Mouse (Mus musculus) limb, embryonic 14.5 days (tissue): ENCODE results near the gene D230025D16Rik. TPM values are rescaled to one million over a fixed set of nuclear protein-coding genes. Genes with fewer than 3 reads are reported as not detected.
A peak's percentile ranks its signal among the peaks of the same experiment; 100 is the strongest.

Experiments used
- ATAC-seq: fragments of 200-750 bp; cut with Nextera tagmentation; 2 replicates; pipeline ENCODE4 v1.8.0; 2017; ENCODE audit warnings: low read depth, moderate number of reproducible peaks, moderate TSS enrichment; ENCODE audit not compliant: low FRiP score
- DNase-seq: peaks from one replicate; pipeline ENCODE4 v3.0.0-alpha.2; 2015; ENCODE audit warnings: low spot score
- H3K27ac ChIP-seq: fragments of 300-500 bp; sonication (generic); replicated peaks from 2 replicates; pipeline ENCODE4 v1.5.1; 2014; ENCODE audit warnings: low read depth, mild to moderate bottlenecking, low read length, moderate library complexity, mixed read lengths
- H3K27me3 ChIP-seq: fragments of 300-500 bp; sonication (generic); 2 replicates; pipeline ENCODE4 v1.6.1; 2014; ENCODE audit warnings: low read length, mixed read lengths; ENCODE audit not compliant: control insufficient read depth, insufficient read depth
- H3K36me3 ChIP-seq: fragments of 300-500 bp; sonication (generic); 2 replicates; pipeline ENCODE4 v1.6.1; 2014; ENCODE audit warnings: mild to moderate bottlenecking, low read length, moderate library complexity, mixed read lengths; ENCODE audit not compliant: control insufficient read depth, insufficient read depth
- H3K4me1 ChIP-seq: fragments of 300-500 bp; sonication (generic); 2 replicates; pipeline ENCODE4 v1.6.1; 2014; ENCODE audit warnings: antibody characterized with exemption, low read length, mixed read lengths; ENCODE audit not compliant: control insufficient read depth, insufficient read depth
- H3K4me2 ChIP-seq: fragments of 300-500 bp; sonication (generic); replicated peaks from 2 replicates; pipeline ENCODE4 v1.6.1; 2014; ENCODE audit warnings: low read depth, mild to moderate bottlenecking, low read length, moderate library complexity; ENCODE audit not compliant: severe bottlenecking
- H3K4me3 ChIP-seq: fragments of 300-500 bp; sonication (generic); replicated peaks from 2 replicates; pipeline ENCODE4 v1.5.1; 2014; ENCODE audit warnings: low read length
- H3K9ac ChIP-seq: fragments of 300-500 bp; sonication (generic); 2 replicates; pipeline ENCODE4 v1.6.1; 2014; ENCODE audit warnings: mild to moderate bottlenecking, low read depth, low read length, moderate library complexity; ENCODE audit not compliant: severe bottlenecking
- H3K9me3 ChIP-seq: fragments of 300-500 bp; sonication (generic); 2 replicates; pipeline ENCODE4 v1.6.1; 2016; ENCODE audit warnings: low read length; ENCODE audit not compliant: control insufficient read depth
- POLR2A ChIP-seq: fragments of 200-500 bp; IDR thresholded peaks from 2 replicates; pipeline ENCODE4 v1.8.0; 2012; ENCODE audit warnings: inconsistent platforms, mild to moderate bottlenecking, moderate library complexity, borderline replicate concordance; ENCODE audit not compliant: insufficient read depth, insufficient read length; ENCODE audit errors: extremely low read depth
- WGBS: fragments of 180-500 bp; shearing (Covaris S2); extraction: QIAGEN DNeasy Blood & Tissue Kit; methylation state at CpG from one replicate; pipeline ENCODE4 v1.1.7; 2014; 5-methylcytosine and 5-hydroxymethylcytosine counted together
- polyA plus RNA-seq, 2 experiments: library from polyadenylated mRNA; depleted of rRNA in 1 of 2; stranded (reverse) in 1 of 2; unstranded in 1 of 2; fragments of >200 nt; fragmentation: Nextera tagmentation in 1 of 2; extraction: Ambion mirVana in 1 of 2; gene quantifications; 2 replicates each; pipeline versions ENCODE4 v1.2.1 to v1.2.3; 2012 to 2014

Gene D230025D16Rik
- polyA plus RNA-seq, 2 experiments: 27.3 to 30.1 TPM

- peak within 1 kb of the TSS; percentile 65 for H3K4me3 ChIP-seq
- no peaks in the 10 kb centered on the region for H3K9me3 ChIP-seq
- H3K4me1 ChIP-seq: peaks cover 24% of the 10 kb centered on the region
- TF ChIP-seq POLR2A: no peak
- peak within 1 kb of the TSS; percentile 83 for H3K9ac ChIP-seq
- H3K27ac ChIP-seq: peak within 1 kb of the TSS; percentile 91
- under 1% methylated on average over 14 of the region's 14 CpGs for WGBS
- peak within 1 kb of the TSS; percentile 83 for H3K4me2 ChIP-seq
- peaks cover 37% of the 10 kb centered on the region for H3K36me3 ChIP-seq
- ATAC-seq (peak; percentile 78), DNase-seq (peak; percentile 84)
- peaks cover 29% of the 10 kb centered on the region for H3K27me3 ChIP-seq
Measured at GRCm38 (mm10) chr8:105254966-105255350, 30.0 kb downstream of the D230025D16Rik start, which contains the start of gene B3gnt9. Gene B3gnt9 (minus strand): TSS chr8:105255153.

GRCm38 (mm10) chr8:105257318-105258114 is 32.6 kb downstream of the D230025D16Rik start:
- ATAC-seq: no peak

GRCm38 (mm10) chr8:105258911-105259720 is 34.2 kb downstream of the D230025D16Rik start:
- no peak for ATAC-seq
- DNase-seq: no peak
- peak overlapping the region; percentile 72 for H3K4me2 ChIP-seq
- WGBS: 3% methylated on average over 55 of the region's 55 CpGs
- H3K27me3 ChIP-seq: peaks cover 55% of the 10 kb centered on the region
- H3K27ac ChIP-seq: no peak overlapping the region
- TF ChIP-seq POLR2A: no peak
- H3K9ac ChIP-seq: 0 out of 2 replicates have a peak overlapping the region, but pooled peaks have one; percentile 36
- H3K4me3 ChIP-seq: peak overlapping the region; percentile 38
- H3K36me3 ChIP-seq: no peaks in the 10 kb centered on the region
- no peaks in the 10 kb centered on the region; the same call in 1 of the 2 replicates for H3K9me3 ChIP-seq
- peaks cover 21% of the 10 kb centered on the region for H3K4me1 ChIP-seq

More at GRCm38 (mm10) chr8:105257318-105258114, 32.6 kb downstream of the D230025D16Rik start:
- H3K9me3 ChIP-seq: no peaks in the 10 kb centered on the region; the same call in 1 of the 2 replicates
- H3K4me2 ChIP-seq: no peak overlapping the region
- DNase-seq: no peak
- 72% methylated on average over 7 of the region's 7 CpGs for WGBS
- no peak overlapping the region for H3K4me3 ChIP-seq
- H3K36me3 ChIP-seq: peaks cover 13% of the 10 kb centered on the region
- H3K27ac ChIP-seq: no peak overlapping the region
- H3K27me3 ChIP-seq: peaks cover 42% of the 10 kb centered on the region
- H3K4me1 ChIP-seq: peaks cover 24% of the 10 kb centered on the region
- H3K9ac ChIP-seq: no peak overlapping the region
- TF ChIP-seq POLR2A: no peak

GRCm38 (mm10) chr8:105259721-105260320 is 34.9 kb downstream of the D230025D16Rik start:
- Histone ChIP-seq H3K36me3 (no peaks in the 10 kb centered on the region), H3K4me1 (peaks cover 23% of the 10 kb centered on the region), H3K27ac (no peak overlapping the region), H3K9me3 (no peaks in the 10 kb centered on the region; the same call in 1 of the 2 replicates), H3K4me2 (peak overlapping the region; percentile 72), H3K27me3 (peaks cover 59% of the 10 kb centered on the region), H3K9ac (0 out of 2 replicates have a peak overlapping the region, but pooled peaks have one; percentile 36), H3K4me3 (peak overlapping the region; percentile 38)
- ATAC-seq (peak; percentile 58), DNase-seq (peak; percentile 62)
- 5% methylated on average over 29 of the region's 30 CpGs for WGBS
- no peak for TF ChIP-seq POLR2A
